Mouse (Mus musculus) heart, embryonic 12.5 days (tissue): ENCODE data around the gene Galnt17. TPM values are rescaled to one million over a fixed set of nuclear protein-coding genes. Genes with fewer than 3 reads are reported as not detected.

ENCODE experiments used
- ATAC-seq: fragments of 200-750 bp; cut with Nextera tagmentation; 2 replicates; pipeline ENCODE4 v1.8.0; 2017; ENCODE audit warnings: moderate TSS enrichment, moderate library complexity; ENCODE audit not compliant: insufficient number of reproducible peaks, low FRiP score
- H3K27ac ChIP-seq: fragments of 300-500 bp; sonication (generic); 2 replicates; pipeline ENCODE4 v1.5.1; 2016; ENCODE audit warnings: mild to moderate bottlenecking, moderate library complexity; ENCODE audit not compliant: poor library complexity, severe bottlenecking
- H3K27me3 ChIP-seq: fragments of 300-500 bp; sonication (generic); replicated peaks from 2 replicates; pipeline ENCODE4 v1.6.1; 2016; ENCODE audit warnings: mild to moderate bottlenecking, moderate library complexity
- H3K36me3 ChIP-seq: fragments of 300-500 bp; sonication (generic); 2 replicates; pipeline ENCODE4 v1.6.1; 2016; ENCODE audit warnings: mild to moderate bottlenecking, moderate library complexity
- H3K4me1 ChIP-seq: fragments of 300-500 bp; sonication (generic); replicated peaks from 2 replicates; pipeline ENCODE4 v1.6.1; 2016; ENCODE audit warnings: mild to moderate bottlenecking
- H3K4me2 ChIP-seq: fragments of 300-500 bp; sonication (generic); 2 replicates; pipeline ENCODE4 v1.6.1; 2016; ENCODE audit warnings: mild to moderate bottlenecking, moderate library complexity
- H3K4me3 ChIP-seq: fragments of 300-500 bp; sonication (generic); 2 replicates; pipeline ENCODE4 v1.5.1; 2016; ENCODE audit warnings: mild to moderate bottlenecking
- H3K9ac ChIP-seq: fragments of 300-500 bp; sonication (generic); 2 replicates; pipeline ENCODE4 v1.6.1; 2016; ENCODE audit warnings: mild to moderate bottlenecking, moderate library complexity
- H3K9me3 ChIP-seq: fragments of 300-500 bp; sonication (generic); replicated peaks from 2 replicates; pipeline ENCODE4 v1.6.1; 2016; ENCODE audit warnings: mild to moderate bottlenecking, moderate library complexity
- WGBS: fragments of 180-500 bp; shearing (Covaris S2); methylation state at CpG from one replicate; pipeline ENCODE4 v1.1.7; 2016; 5-methylcytosine and 5-hydroxymethylcytosine counted together
- polyA plus RNA-seq: library from polyadenylated mRNA; unstranded; fragments of >200 nt; fragmentation: Nextera tagmentation; extraction: Ambion mirVana; gene quantifications from 2 replicates; pipeline ENCODE4 v1.2.1, GENCODE M21; 2016

The Galnt17 gene
- polyA plus RNA-seq, 1 experiment from 2014 or later: 0.86 TPM

DNA sequence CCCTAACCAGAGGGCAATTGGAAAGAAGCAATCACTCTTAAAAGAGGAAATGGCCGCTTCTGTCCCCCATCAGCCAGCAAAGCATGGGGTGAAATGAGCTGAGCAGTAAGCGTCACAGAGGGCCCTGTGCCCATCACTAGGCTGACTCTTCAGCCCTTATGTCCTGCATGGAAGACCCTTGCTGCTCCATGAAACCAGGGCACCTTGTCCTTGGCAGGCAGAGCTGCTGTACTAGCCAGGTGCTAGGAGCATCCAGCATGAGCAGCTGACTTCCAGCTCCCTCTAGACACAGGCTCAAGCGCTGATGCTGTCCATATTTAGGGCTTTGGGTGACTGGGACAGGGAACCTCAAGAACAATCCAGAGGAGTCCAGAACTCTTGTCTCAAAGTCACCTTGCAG lies 432.9 kb downstream of the Galnt17 start:
- Histone ChIP-seq H3K9me3 (peaks cover 32% of the 10 kb centered on the region), H3K27me3 (no peaks in the 10 kb centered on the region), H3K36me3 (no peaks in the 10 kb centered on the region), H3K27ac (no peak overlapping the region), H3K4me1 (no peaks in the 10 kb centered on the region), H3K4me3 (no peak overlapping the region), H3K4me2 (no peak overlapping the region), H3K9ac (no peak overlapping the region)
- whole genome bisulfite sequencing: 76% methylated on average over 3 of the region's 3 CpGs
- ATAC-seq: no peak

- 42% methylated on average over 8 of the region's 8 CpGs for WGBS
- ATAC-seq: no peak
Measured at GRCm38 (mm10) chr5:130871086-130871485, 437.2 kb downstream of the Galnt17 start.

DNA sequence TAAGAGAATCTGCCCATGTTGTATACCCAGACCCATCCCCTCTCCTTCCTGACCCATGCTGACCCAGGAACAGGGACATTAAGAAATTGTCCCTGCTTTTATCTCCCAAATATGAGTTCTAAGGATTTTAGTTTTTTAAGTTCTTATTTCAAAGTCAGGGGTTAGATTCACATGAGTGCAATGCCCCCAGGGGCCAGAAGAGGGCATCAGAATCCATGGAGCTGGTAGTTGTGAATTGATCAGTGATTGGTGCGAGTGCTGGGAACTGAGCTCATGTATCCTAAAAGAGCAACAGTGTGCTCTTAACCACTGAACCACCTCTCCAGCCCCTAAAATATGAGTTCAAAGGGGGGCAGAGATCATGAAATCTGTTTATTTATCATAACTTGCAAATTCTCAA lies 438.4 kb downstream of the Galnt17 start:
- Histone ChIP-seq H3K9ac (no peak overlapping the region), H3K27me3 (no peaks in the 10 kb centered on the region), H3K36me3 (no peaks in the 10 kb centered on the region), H3K9me3 (peaks cover 10% of the 10 kb centered on the region; the same call in 1 of the 2 replicates), H3K4me3 (no peak overlapping the region), H3K4me1 (no peaks in the 10 kb centered on the region), H3K27ac (no peak overlapping the region), H3K4me2 (no peak overlapping the region)
- ATAC-seq: no peak
- WGBS: 76% methylated on average over 1 of the region's 1 CpGs

More at GRCm38 (mm10) chr5:130871086-130871485, 437.2 kb downstream of the Galnt17 start:
- Histone ChIP-seq H3K27me3 (no peaks in the 10 kb centered on the region), H3K27ac (no peak overlapping the region), H3K4me2 (no peak overlapping the region), H3K4me1 (no peaks in the 10 kb centered on the region), H3K9me3 (peaks cover 16% of the 10 kb centered on the region; the same call in 1 of the 2 replicates), H3K4me3 (no peak overlapping the region), H3K36me3 (no peaks in the 10 kb centered on the region), H3K9ac (no peak overlapping the region)

GRCm38 (mm10) chr5:130862302-130862701 lies 446.0 kb downstream of the Galnt17 start:
- Histone ChIP-seq H3K27ac (no peak overlapping the region), H3K27me3 (no peaks in the 10 kb centered on the region), H3K9ac (no peak overlapping the region), H3K4me2 (no peak overlapping the region), H3K4me1 (no peaks in the 10 kb centered on the region), H3K4me3 (no peak overlapping the region), H3K9me3 (no peaks in the 10 kb centered on the region), H3K36me3 (no peaks in the 10 kb centered on the region)
- no peak for ATAC-seq
- WGBS: 57% methylated on average over 5 of the region's 5 CpGs

- WGBS: 45% methylated on average over 5 of the region's 6 CpGs
- no peaks in the 10 kb centered on the region for H3K9me3 ChIP-seq
- no peak overlapping the region for H3K4me3 ChIP-seq
- no peaks in the 10 kb centered on the region for H3K36me3 ChIP-seq
- H3K9ac ChIP-seq: no peak overlapping the region
- H3K4me2 ChIP-seq: no peak overlapping the region
- ATAC-seq: no peak
- no peak overlapping the region for H3K27ac ChIP-seq
- no peaks in the 10 kb centered on the region for H3K27me3 ChIP-seq
- no peaks in the 10 kb centered on the region for H3K4me1 ChIP-seq
Measured at GRCm38 (mm10) chr5:130859736-130860135, 448.6 kb downstream of the Galnt17 start.

- H3K4me2 ChIP-seq: no peak overlapping the region
- H3K27ac ChIP-seq: no peak overlapping the region
- ATAC-seq: no peak
Measured at GRCm38 (mm10) chr5:130858706-130859105, 449.6 kb downstream of the Galnt17 start.

DNA sequence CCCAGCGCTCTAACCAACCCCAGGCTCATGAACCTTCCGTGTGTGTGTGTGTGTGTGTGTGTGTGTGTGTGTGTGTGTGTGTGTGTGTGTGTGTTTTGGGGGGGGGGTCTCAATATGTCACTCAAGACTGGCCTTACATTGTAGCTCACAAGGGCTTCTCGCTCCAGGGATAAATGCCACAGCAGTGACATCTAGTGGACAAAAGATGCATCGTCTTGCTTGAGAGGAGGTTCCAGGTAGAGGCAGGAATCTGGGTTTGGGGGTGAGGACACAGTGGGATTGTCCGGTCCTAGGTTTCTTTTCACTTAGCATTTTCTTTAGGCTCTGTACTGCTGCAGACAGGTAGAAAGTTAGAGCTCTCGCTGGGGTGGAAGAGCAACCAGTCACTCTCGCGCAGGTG lies 450.1 kb downstream of the Galnt17 start:
- Histone ChIP-seq H3K4me1 (no peaks in the 10 kb centered on the region), H3K9ac (no peak overlapping the region), H3K9me3 (no peaks in the 10 kb centered on the region), H3K27me3 (no peaks in the 10 kb centered on the region), H3K36me3 (no peaks in the 10 kb centered on the region), H3K4me3 (no peak overlapping the region), H3K27ac (no peak overlapping the region), H3K4me2 (no peak overlapping the region)
- WGBS: 26% methylated on average over 8 of the region's 8 CpGs
- no peak for ATAC-seq

More at GRCm38 (mm10) chr5:130858706-130859105, 449.6 kb downstream of the Galnt17 start:
- 65% methylated on average over 3 of the region's 3 CpGs for WGBS
- no peaks in the 10 kb centered on the region for H3K9me3 ChIP-seq
- H3K4me3 ChIP-seq: no peak overlapping the region
- no peak overlapping the region for H3K9ac ChIP-seq
- no peaks in the 10 kb centered on the region for H3K27me3 ChIP-seq
- H3K36me3 ChIP-seq: no peaks in the 10 kb centered on the region
- no peaks in the 10 kb centered on the region for H3K4me1 ChIP-seq

DNA sequence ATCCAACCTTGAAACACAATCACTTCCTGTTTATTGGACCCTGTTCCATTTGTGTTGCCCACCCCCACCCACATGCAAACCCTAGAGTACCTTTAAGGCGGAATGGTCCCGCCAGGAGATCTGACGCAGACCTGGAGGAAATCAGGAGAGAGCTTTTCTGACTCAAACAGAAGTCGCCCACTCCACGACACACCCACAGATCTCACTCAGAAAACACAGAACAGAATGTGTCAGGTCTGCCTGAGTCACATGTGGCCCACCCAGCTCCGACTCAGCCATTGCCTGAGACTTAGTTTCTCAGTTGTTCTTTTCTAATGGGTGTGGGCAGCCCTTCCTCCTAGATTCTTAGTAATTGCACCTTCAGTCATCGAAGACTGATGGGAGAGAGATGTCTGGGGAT lies 453.9 kb downstream of the Galnt17 start:
- no peak overlapping the region for H3K4me3 ChIP-seq
- H3K27me3 ChIP-seq: no peaks in the 10 kb centered on the region
- H3K36me3 ChIP-seq: no peaks in the 10 kb centered on the region
- 68% methylated on average over 7 of the region's 7 CpGs for WGBS
- H3K27ac ChIP-seq: no peak overlapping the region
- no peaks in the 10 kb centered on the region for H3K9me3 ChIP-seq
- H3K4me1 ChIP-seq: peaks cover 20% of the 10 kb centered on the region; the same call in 1 of the 2 replicates
- no peak for ATAC-seq
- H3K4me2 ChIP-seq: no peak overlapping the region
- H3K9ac ChIP-seq: no peak overlapping the region

- H3K4me1 ChIP-seq: peaks cover 23% of the 10 kb centered on the region; the same call in 1 of the 2 replicates
- no peak overlapping the region for H3K4me3 ChIP-seq
- H3K36me3 ChIP-seq: no peaks in the 10 kb centered on the region
- H3K27me3 ChIP-seq: no peaks in the 10 kb centered on the region
- H3K9me3 ChIP-seq: no peaks in the 10 kb centered on the region
- no peak overlapping the region for H3K27ac ChIP-seq
- H3K9ac ChIP-seq: no peak overlapping the region
- H3K4me2 ChIP-seq: no peak overlapping the region
- 1% methylated on average over 10 of the region's 10 CpGs for WGBS
- 0 out of 2 replicates have a peak, but pooled peaks have one; percentile 34 for ATAC-seq
Measured at GRCm38 (mm10) chr5:130853371-130853770, 454.9 kb downstream of the Galnt17 start.

- Histone ChIP-seq H3K36me3 (no peaks in the 10 kb centered on the region), H3K27ac (no peak overlapping the region), H3K4me3 (peak overlapping the region; percentile 34), H3K9ac (peak overlapping the region; percentile 56), H3K4me1 (peaks cover 23% of the 10 kb centered on the region; the same call in 1 of the 2 replicates), H3K27me3 (no peaks in the 10 kb centered on the region), H3K4me2 (peak overlapping the region; percentile 65), H3K9me3 (no peaks in the 10 kb centered on the region)
- 4% methylated on average over 11 of the region's 11 CpGs for WGBS
- ATAC-seq: no peak
Measured at GRCm38 (mm10) chr5:130852182-130852581, 456.1 kb downstream of the Galnt17 start.

GRCm38 (mm10) chr5:130849610-130850009 lies 458.7 kb downstream of the Galnt17 start:
- H3K9ac ChIP-seq: no peak overlapping the region
- 51% methylated on average over 4 of the region's 4 CpGs for WGBS
- no peak for ATAC-seq

GRCm38 (mm10) chr5:130848562-130848961 lies 459.7 kb downstream of the Galnt17 start:
- Histone ChIP-seq H3K9me3 (no peaks in the 10 kb centered on the region), H3K27ac (no peak overlapping the region), H3K27me3 (no peaks in the 10 kb centered on the region), H3K36me3 (no peaks in the 10 kb centered on the region), H3K4me2 (no peak overlapping the region), H3K4me3 (no peak overlapping the region), H3K9ac (no peak overlapping the region), H3K4me1 (peaks cover 23% of the 10 kb centered on the region; the same call in 1 of the 2 replicates)
- WGBS: 84% methylated on average over 6 of the region's 6 CpGs
- ATAC-seq: no peak

More at GRCm38 (mm10) chr5:130849610-130850009, 458.7 kb downstream of the Galnt17 start:
- Histone ChIP-seq H3K4me3 (no peak overlapping the region), H3K9me3 (no peaks in the 10 kb centered on the region), H3K27me3 (no peaks in the 10 kb centered on the region), H3K27ac (no peak overlapping the region), H3K4me1 (peaks cover 23% of the 10 kb centered on the region; the same call in 1 of the 2 replicates), H3K4me2 (no peak overlapping the region), H3K36me3 (no peaks in the 10 kb centered on the region)
